Mouse (Mus musculus) lung, postnatal 25 days (tissue): ENCODE results near the gene Rbbp8nl.
A peak's percentile ranks its signal among the peaks of the same experiment; 100 is the strongest.

ENCODE experiments used
- DNase-seq: peaks from one replicate; pipeline ENCODE4 v3.0.0; 2022; ENCODE audit warnings: low spot score

Gene Rbbp8nl

DNA sequence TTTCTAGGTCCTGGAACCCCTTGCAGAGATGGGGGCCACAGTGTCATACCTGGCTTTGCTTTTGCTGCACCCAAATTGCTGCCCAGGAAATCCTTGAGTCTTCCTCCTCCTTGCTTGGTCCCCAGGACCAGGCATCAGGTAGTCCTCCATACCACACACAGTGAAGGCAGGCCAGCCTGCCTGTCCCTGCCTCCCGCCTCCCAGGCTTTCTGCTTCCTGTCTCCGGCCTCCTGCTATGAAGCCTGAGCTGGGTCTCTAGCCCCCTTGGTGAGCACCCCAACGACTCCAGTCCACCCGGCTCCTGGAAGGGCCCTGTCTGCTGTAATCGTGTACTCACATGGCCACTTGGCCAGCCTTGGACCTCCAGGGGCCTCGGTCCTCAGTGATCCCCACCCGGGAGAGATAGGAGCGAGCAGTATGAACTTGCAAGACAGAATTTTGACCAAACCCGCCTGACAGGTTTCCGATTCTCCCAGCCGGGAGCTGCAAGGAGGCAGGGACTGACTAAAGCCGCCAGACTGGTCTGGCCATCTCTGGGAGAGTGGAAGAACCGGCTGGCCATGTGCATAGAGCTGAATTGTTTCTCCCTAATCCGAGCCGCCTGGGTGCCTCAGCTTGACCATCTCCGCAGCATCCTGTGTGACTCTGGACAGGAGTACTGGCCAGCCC, at the start of gene Rbbp8nl:
Gene Rbbp8nl, minus strand, starts transcription at position 440 of the 669 bp plus-strand sequence.
- peak; percentile 85 for DNase-seq

DNA sequence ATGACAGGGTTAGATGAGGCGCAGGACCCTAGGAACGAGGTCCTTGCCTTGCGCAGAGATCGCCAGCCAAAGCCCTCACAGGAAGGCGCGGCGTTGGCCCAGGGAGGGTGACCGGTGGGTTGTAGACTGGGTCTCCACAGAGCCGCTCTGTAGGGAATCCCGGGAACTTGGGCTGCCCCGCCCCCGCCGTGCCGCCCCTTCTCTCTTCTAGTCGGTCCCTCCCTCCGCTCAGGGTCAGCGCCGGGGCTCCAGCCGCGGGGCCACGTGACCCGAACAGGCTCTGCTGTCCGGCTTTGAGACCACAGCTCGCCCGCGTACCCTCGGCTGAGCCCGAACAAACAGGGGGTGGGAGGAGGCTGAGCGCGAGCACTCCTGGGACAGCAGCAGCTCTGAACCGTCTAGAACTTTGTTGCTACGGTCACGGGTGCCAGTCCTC, 44.9 kb upstream of the Rbbp8nl start, which contains the start of gene Gata5:
Gene Gata5, minus strand, starts transcription at position 149 of the 436 bp plus-strand sequence.
- DNase-seq, result peak; percentile 65

DNA sequence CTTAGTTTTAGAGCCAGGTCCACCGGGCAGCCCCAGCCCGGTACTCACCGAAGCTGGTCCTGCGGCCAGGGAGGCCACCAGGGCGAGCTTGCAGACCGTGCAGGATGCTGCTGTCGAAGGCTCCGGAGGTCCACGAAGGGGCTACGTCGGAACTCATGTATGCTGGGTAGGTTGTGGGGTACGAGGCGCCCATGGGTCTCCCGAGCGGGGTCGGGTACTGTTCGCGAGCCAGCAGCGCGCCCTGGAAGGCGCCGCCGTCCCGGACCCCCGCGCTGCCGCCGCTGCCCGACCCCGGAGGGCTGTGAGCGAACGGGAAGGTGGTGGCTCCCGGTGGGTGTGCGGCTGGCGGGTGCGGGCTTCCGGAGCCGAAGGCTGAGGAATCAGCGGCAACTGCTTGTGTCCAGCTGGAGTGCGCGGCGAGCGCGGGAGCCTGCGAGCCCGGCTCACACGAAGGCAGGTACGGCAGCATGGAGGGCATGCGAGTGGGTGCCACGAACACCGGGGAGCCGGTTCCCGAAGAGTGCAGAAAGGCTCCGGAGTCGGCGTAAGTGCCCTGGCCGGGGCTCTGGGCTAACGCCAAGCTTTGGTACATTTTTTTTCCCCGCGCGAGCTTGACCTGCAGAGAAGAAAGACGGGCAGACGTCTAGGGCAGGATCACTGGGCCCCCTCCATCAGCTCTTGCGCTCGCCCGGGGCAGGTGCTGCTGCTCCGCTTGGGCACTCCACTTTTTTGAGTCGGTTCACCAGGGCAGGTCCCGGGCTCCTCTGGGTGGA, 44.3 kb upstream of the Rbbp8nl start:
- no peak for DNase-seq

DNA sequence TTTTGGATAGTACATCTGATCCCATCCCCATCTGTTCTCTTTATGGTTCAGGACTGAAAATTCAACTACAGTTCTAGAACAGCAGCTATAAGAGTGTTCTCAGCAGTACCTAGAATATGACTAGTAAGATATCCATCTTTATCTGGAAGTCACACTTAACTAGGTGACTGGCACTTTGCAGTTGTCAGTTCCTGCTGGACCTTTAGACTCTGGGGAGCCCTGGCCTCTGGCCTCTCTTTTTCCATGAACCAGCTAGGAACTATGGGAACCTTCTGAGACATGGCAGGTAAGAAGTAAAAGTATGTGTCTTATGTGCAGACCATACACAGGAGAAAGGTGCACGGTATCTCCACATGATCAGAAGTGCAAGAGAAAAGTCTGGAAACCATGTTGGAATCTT, 39.8 kb upstream of the Rbbp8nl start:
- DNase-seq, result no peak

DNA sequence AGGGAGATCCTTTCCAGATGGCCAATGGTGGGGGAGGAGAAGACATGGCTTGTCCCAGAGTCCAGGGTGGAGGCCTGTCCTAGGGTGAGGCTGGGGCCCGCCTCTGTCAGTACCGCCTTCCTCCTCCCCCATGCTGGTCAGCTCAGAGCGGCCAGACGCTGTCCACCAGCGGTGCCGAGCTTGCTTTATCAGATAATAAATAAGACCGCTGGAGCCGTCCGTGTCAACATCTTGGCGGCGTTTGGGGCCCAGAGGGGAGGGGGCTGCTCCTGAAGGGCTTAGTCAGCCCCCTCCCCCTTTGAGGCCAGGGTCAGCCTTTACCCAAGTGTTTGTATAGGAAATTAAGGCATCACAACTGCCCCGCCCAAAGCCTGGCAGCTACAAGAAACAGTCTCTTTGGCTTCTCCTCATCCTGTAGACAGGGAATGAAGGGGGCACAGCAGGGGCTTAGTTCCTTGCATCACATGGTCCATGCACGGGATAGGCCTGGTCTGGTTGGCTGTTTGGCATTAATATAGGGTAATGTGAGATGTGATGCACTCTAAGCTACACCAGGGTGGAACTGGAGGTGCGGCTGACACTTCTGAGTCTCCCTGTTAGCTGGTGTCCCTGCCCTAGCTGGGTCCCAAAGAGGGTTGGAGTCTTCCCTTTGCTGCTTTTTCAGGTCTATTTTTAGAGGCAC, 33.1 kb upstream of the Rbbp8nl start:
- DNase-seq, result no peak

DNA sequence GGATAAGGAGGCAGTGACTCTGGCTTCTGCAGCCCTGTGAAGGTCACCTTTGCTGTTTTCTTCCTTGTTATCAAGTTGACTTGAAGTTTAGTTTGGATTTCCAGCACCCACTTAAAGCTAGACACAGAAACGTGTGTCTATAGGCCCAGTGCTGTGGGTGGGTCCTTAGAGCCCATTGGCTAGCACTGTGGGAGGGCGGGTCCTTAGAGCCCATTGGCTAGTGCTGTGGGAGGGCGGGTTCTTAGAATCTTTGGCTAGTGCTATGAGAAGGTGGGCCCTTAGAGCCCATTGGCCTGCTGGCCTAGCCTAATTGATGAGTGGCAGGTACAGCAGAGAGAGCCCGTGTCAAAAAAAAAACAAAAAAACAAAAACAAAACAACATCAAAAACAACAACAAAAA, 30.5 kb upstream of the Rbbp8nl start:
- DNase-seq, result no peak

DNA sequence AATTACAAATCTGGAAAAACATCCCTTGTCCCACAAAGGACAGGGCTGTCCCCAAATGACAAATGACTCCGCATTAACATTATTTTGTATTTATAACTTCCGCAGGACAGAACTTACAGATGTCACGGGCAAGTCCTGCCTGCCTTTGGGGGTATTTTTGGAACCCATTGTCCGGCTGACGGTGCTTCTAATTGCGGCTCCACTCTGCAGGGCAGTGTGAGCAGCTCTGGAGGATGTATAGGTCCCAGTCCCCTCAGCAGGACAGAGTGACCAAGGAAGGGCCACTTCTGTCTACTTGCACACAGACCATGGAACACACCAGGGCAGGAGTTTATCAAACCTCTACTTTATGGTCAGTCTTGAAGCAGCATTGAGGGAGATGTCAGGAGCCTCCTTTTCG, 27.9 kb upstream of the Rbbp8nl start:
- no peak for DNase-seq

DNA sequence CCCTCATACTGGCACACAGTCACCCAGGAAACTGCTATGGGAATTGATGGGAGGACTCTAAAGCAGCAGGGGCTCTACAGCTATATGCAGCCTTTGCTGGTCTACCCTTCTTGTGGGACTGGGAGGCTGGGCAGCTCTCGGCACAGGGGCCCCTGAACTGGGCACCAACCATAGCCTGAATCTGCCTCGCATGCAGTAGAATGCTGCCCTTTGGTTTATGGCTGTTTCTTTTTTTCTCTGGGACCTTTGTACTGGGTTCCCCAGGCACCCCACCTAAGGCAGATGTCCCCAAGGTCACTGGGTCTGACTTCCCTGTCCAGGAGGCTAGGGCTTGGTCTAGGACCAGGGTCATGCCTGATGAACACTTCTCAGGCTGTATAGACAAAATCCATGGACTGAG, 24.6 kb upstream of the Rbbp8nl start:
- DNase-seq, result no peak

DNA sequence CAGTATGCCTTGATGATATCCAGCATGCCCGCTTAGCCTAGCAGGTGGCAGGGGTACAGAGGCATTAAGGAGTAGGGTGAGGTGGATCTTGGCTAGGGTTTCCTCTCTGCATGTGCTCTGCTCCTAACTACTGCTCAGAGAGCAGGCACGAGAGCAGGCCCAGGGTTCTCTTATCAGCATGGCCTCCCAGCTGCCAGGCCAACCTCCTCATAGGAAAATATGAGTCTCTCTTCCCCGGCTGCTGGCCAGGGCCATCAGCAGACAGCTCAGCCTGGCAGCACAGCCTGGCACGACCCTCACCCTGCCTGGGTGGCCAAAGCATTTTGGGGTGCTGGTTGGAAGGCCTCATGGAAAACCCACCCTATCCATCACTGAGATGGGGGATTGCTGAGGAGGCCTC, 21.5 kb upstream of the Rbbp8nl start:
- no peak for DNase-seq

DNA sequence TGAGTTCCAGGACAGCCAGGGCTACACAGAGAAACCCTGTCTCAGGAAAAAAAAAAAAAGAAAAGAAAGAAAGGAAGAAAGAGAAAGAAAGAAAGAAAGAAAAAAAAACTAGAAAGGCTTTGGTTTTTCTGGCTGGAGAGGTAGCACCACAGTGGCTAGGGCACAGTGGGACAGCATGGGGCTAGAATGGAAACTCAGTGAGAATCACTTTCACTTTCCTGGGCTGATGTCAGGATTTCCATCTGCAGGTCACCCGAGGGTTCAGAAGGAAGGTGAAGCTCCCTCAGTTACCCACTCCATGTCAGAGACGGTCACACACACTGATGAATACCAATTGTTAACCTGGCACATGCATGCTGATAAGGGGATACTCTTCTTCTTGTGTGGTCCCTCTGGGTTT, 18.0 kb upstream of the Rbbp8nl start:
- DNase-seq, result no peak

DNA sequence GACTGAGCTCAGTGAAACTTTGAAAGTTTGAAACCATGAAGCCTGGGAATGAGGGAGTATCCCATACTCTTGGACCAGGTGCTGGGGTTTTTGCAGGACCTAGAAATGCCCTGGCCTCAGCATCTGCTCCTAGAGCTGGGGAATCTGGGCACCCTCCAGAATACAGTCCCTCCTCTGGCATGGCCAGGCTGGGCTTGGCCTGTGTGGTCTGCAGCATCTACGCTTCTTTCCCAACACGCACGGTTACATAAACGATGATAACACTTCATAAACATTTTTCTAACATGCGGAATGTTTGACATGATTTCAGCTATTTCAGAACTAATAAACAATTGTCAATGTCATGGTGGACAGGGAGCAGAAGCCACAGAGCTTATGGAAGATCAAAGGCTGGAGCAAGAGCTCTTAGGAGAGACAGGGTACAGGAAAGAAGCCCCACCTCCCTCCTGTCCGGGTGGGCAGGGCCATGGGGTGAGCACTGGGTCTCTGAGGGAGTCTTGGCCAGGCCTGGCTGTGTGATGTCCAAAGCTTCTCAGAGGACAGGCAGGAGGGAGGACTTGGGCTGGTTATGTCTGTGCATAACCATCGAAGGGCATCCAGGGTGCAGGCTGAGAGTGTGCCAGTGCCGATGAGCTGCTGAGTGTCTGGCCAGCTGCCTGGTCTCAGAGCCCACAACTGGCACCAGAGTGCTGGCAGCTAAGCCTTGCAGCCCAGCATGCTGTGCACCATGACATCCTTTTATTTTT, 16.9 kb upstream of the Rbbp8nl start:
- peak; percentile 66 for DNase-seq

DNA sequence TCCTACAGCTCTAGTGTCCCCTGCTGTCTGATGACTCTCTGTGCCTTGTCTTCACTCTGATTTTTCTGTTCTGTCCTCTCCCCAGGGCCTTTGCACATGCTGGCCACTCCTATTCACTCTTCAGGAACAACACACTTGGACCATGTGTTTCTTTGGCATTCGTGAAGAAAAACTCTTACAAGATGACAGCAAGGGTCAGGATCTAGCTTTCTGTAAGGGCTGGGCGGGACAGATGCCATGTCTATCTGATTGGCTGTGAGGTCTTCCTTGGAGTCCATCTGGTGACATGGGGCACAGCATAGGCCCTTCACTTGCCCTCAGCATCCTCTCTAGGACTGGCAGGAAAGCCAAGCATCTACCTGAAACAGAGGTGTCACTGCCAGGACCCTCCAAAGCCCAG, 16.3 kb upstream of the Rbbp8nl start:
- DNase-seq, result no peak

DNA sequence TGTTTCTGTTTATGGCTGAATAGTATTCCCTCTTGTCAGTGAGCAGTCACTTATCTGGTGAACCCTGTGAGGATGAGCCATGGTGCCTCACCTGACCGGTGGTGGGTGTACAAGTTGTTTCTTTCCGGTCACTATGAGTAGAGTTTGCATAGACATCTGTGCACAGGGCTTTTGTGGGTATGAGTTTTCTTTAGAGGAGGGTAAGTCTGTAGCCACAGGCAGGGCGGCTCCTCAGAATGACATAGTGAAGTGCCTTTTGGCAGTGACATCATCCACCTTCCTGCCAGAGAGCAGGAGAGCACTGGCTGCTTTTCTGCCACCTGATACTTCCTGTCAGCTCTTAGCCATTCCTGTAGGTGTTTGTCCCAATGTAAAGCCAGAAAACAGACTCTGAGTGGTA, 15.8 kb upstream of the Rbbp8nl start:
- no peak for DNase-seq

DNA sequence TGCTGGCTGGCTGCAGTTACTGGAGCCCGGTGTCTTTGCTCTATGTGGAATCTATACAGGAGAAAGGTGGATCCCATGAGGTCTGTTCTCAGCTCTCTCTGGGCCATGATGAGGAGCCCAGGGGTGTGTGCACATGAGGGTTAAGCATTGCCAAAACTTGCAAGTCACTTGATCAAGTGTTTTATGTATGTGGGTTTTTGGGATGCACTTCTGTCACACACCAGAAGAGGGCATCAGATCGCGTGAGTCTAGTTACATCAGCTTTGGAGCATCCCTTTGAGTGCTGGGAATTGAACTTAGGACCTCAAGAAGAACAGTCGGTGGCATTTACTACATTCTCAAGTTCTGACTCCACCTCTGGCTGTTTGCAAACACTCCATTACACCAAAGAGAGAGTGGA, 14.9 kb upstream of the Rbbp8nl start:
- DNase-seq, result no peak

DNA sequence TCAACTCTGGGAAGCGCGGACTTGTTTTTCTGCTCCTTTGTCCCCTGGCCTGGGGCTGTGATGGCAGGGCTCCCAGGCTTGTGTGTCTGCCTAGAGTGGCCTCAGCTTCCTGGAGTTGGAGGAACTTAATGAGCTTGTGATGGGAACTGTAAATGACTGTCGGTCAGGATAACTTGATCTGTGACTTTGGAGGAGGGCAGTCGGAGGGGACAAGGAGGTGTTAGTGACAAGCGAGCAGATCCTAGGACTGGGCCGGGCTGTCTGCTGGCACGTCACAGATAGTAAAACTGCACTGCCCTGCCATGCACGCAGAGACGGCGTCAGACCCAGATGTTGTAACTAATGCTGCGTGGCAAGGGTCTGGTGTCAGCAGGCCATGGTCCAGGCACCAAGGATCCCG, 13.8 kb upstream of the Rbbp8nl start:
- peak; percentile 37 for DNase-seq

DNA sequence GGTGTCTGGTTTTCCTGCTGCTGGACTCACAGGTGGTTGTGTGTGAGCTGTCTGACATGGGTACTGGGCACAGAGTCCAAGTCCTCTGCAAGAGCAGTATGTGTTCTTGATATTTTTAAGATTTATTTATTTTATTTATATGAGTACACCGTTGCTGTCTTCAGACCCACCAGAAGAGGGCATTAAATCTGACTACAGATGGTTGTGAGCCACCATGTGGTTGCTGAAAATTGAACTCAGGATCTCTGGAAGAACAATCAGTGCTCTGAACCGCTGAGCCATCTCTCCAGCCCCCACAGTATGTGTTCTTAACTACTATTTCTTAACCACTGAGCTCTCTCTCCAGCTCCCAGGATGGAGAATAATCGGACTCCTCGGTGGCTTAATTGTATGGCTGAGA, 12.5 kb upstream of the Rbbp8nl start:
- DNase-seq, result no peak

DNA sequence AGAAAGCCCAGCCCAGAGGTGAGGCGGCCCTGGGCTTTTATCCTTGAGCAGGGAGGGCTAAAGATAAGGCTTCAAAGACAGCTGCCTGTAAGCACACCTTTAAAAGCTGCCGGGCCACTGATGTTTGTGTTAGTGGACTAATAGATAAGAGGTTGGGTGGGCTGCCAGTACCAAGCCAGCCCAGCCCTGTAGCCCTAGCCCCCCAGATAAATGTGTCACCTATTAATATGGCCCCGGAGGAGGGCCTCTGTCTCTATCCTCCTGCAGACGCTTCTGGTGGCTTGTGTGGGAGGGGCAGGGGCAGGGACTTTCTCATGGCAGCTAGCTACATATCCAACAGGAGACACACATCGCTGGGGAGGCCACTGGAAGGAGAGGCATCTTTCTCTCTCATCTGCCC, 11.1 kb upstream of the Rbbp8nl start:
- DNase-seq, result no peak

DNA sequence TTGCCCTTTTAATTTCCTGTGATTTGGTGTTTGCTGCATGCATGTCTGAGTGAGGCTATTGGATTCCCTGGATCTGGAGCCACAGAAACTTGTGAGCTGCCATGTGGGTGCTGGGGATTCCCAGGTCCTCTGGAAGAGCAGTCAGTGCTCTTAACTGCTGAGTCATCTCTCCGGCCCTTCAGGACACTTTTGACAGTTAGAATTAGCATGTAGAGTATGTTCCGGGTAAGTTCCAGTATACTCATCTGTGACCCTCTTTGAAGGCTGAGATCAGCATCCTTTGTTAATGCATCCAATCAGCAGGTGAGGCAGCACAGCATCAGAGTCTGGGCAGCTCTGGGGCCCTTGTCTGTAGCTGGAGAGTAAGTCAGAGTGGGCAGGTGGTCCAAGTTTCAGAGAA, 10.6 kb upstream of the Rbbp8nl start:
- no peak for DNase-seq

DNA sequence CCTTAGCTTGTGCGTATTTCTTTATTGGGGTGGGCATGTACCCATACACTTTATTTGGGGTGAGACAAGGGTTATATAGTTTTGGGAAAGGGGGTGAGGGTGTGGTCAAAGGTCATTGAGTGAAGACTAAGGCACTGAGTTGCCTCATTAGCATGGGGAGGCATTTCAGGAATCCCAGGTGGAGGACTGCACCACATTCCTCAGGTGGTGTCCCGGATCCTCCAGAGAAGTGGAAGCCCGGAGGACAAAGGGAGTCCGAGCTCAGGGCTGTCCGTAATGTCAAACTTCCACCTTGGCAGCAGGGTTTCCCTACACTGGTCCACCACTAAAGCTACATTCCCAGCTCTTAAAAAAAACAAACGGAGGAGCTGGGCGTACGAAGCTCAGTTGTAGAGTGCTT, 3.2 kb upstream of the Rbbp8nl start:
- no peak for DNase-seq

DNA sequence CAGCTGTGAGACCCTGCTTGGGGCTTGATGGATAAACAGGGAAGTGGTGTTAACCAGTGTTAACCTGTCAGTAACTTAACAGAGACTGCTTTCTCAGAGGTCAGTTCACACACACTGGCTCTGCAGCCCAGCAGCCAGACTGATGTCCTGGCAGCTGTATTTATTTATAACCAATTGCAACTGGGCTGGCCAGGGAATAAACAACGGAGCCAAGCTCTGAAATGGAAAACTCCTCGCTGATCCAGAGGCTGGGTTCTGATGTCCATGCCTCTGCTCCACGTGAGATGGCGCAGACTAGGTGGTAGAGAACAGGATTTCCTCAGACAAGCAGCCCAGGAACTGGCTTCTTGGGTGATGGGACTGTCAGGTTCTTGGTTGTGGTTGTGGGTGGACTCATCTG, 2.3 kb upstream of the Rbbp8nl start:
- DNase-seq, result peak; percentile 36

DNA sequence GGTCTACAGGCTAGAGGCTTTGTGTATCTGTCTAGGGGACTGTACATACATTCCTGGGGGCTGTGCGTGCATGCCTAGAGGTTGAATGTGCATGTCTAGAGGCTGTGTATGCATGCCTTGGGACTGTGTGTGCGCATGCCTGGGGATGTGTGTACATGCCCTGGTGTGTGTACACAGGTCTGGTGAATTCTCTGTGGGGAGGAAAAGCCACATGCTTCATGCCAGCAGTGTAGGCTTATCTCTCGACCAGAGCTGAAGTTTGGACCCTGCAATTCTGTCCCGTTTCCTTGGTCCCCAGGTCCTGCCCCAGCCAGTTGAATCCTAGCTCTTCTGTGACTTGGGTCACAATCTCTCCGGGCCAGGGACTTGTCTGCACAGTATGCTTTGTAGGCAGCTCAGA, 1.9 kb upstream of the Rbbp8nl start:
- no peak for DNase-seq

DNA sequence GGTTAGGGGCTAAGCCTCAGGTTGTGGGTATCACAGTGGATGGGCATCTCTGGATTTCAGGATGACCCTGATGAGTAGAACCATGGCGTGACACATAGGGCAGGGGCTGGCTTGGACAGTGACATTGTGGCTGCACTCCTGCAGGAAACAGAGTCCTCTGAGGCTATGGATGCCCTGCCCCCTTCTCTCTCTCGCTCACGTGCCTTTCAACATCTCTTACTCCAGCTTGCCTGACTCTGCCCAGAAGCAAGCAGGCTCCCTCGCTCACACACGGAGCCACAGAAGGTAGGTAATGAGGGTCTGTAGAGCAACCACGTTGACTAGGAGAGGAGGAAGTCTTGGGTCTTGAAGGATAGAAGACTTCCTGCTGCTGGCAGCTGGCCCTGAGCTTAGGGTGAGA, 824 bp upstream of the Rbbp8nl start:
- DNase-seq, result no peak
